Mouse (Mus musculus) intestine, postnatal 0 days (tissue): Measurements from ENCODE around the gene Ppp2r5e. TPM values are rescaled to one million over a fixed set of nuclear protein-coding genes. Genes with fewer than 3 reads are reported as not detected.

Source experiments
- ATAC-seq: fragments of 200-750 bp; cut with Nextera tagmentation; 2 replicates; pipeline ENCODE4 v1.8.0; 2017; ENCODE audit warnings: mild to moderate bottlenecking, moderate TSS enrichment, moderate library complexity
- H3K27ac ChIP-seq: fragments of 300-500 bp; sonication (generic); 2 replicates; pipeline ENCODE4 v1.5.1; 2014; ENCODE audit warnings: mild to moderate bottlenecking, low read depth, low read length, moderate library complexity
- H3K27me3 ChIP-seq: fragments of 300-500 bp; sonication (generic); replicated peaks from 2 replicates; pipeline ENCODE4 v1.6.1; 2014; ENCODE audit warnings: low read length, mixed read lengths; ENCODE audit not compliant: control insufficient read depth, insufficient read depth
- H3K36me3 ChIP-seq: fragments of 300-500 bp; sonication (generic); 2 replicates; pipeline ENCODE4 v1.6.1; 2014; ENCODE audit warnings: mild to moderate bottlenecking, moderate library complexity; ENCODE audit not compliant: control insufficient read depth, insufficient read depth
- H3K4me1 ChIP-seq: fragments of 300-500 bp; sonication (generic); replicated peaks from 2 replicates; pipeline ENCODE4 v1.6.1; 2014; ENCODE audit warnings: antibody characterized with exemption, low read length, mixed read lengths; ENCODE audit not compliant: control insufficient read depth, insufficient read depth
- H3K4me2 ChIP-seq: fragments of 300-500 bp; sonication (generic); replicated peaks from 2 replicates; pipeline ENCODE4 v1.6.1; 2014; ENCODE audit warnings: low read depth, mild to moderate bottlenecking, moderate library complexity
- H3K4me3 ChIP-seq: fragments of 300-500 bp; sonication (generic); 2 replicates; pipeline ENCODE4 v1.5.1; 2014; ENCODE audit warnings: low read depth, low read length
- H3K9ac ChIP-seq: fragments of 300-500 bp; sonication (generic); 2 replicates; pipeline ENCODE4 v1.6.1; 2014; ENCODE audit warnings: mild to moderate bottlenecking, low read depth, low read length
- H3K9me3 ChIP-seq: fragments of 300-500 bp; sonication (generic); 2 replicates; pipeline ENCODE4 v1.6.1; 2016; ENCODE audit warnings: mixed run types; ENCODE audit not compliant: control insufficient read depth
- CTCF ChIP-seq: sonication (generic); IDR thresholded peaks from 2 replicates; pipeline ENCODE4 v1.5.1; 2016; ENCODE audit warnings: low read depth, mild to moderate bottlenecking, control low read depth, antibody characterized with exemption, moderate library complexity
- WGBS: fragments of 180-500 bp; shearing (Covaris S2); extraction: QIAGEN DNeasy Blood & Tissue Kit; methylation state at CpG from one replicate; pipeline ENCODE4 v1.1.7; 2014; 5-methylcytosine and 5-hydroxymethylcytosine counted together
- polyA plus RNA-seq: library from polyadenylated mRNA; unstranded; fragments of >200 nt; fragmentation: Nextera tagmentation; extraction: Ambion mirVana; gene quantifications from 2 replicates; pipeline ENCODE4 v1.2.1, GENCODE M21; 2015

Gene Ppp2r5e
- polyA plus RNA-seq, 1 experiment from 2014 or later = 7.3 TPM

GRCm38 (mm10) chr12:75593817-75594216, 2.2 kb downstream of the Ppp2r5e start:
- 61% methylated on average over 4 of the region's 4 CpGs for WGBS
- Histone ChIP-seq H3K4me1 (no peaks in the 10 kb centered on the region), H3K36me3 (peaks cover 23% of the 10 kb centered on the region), H3K27ac (no peak overlapping the region), H3K9ac (no peak overlapping the region), H3K9me3 (no peaks in the 10 kb centered on the region), H3K4me2 (peak overlapping the region; percentile 85; the same call in 1 of the 2 replicates), H3K4me3 (no peak overlapping the region), H3K27me3 (no peaks in the 10 kb centered on the region)
- no peak for TF ChIP-seq CTCF
- ATAC-seq = no peak

GRCm38 (mm10) chr12:75587501-75587900, 8.5 kb downstream of the Ppp2r5e start:
- no peak overlapping the region for H3K27ac ChIP-seq
- ATAC-seq = no peak
- no peak; the same call in 1 of the 2 replicates for TF ChIP-seq CTCF

GRCm38 (mm10) chr12:75583776-75584175, 12.3 kb downstream of the Ppp2r5e start:
- H3K36me3 ChIP-seq = peaks cover 6% of the 10 kb centered on the region
- H3K9me3 ChIP-seq = no peaks in the 10 kb centered on the region; the same call in 1 of the 2 replicates
- no peak for TF ChIP-seq CTCF
- H3K9ac ChIP-seq = no peak overlapping the region
- no peaks in the 10 kb centered on the region for H3K27me3 ChIP-seq
- H3K4me1 ChIP-seq = no peaks in the 10 kb centered on the region
- H3K4me2 ChIP-seq = no peak overlapping the region
- ATAC-seq = no peak
- 81% methylated on average over 3 of the region's 3 CpGs for WGBS
- no peak overlapping the region for H3K27ac ChIP-seq
- no peak overlapping the region for H3K4me3 ChIP-seq

More at GRCm38 (mm10) chr12:75587501-75587900, 8.5 kb downstream of the Ppp2r5e start:
- no peaks in the 10 kb centered on the region for H3K27me3 ChIP-seq
- no peaks in the 10 kb centered on the region for H3K9me3 ChIP-seq
- no peak overlapping the region for H3K4me2 ChIP-seq
- no peak overlapping the region for H3K4me3 ChIP-seq
- no peaks in the 10 kb centered on the region for H3K4me1 ChIP-seq
- no peak overlapping the region for H3K9ac ChIP-seq
- H3K36me3 ChIP-seq = peaks cover 26% of the 10 kb centered on the region

- Histone ChIP-seq H3K27me3 (no peaks in the 10 kb centered on the region), H3K27ac (no peak overlapping the region; the same call in 1 of the 2 replicates), H3K4me3 (no peak overlapping the region), H3K4me2 (no peak overlapping the region), H3K9me3 (no peaks in the 10 kb centered on the region; the same call in 1 of the 2 replicates), H3K36me3 (peaks cover under 1% of the 10 kb centered on the region), H3K4me1 (no peaks in the 10 kb centered on the region), H3K9ac (no peak overlapping the region)
- WGBS = 89% methylated on average over 2 of the region's 2 CpGs
- no peak for TF ChIP-seq CTCF
- ATAC-seq = no peak
These were observed 17.0 kb downstream of the Ppp2r5e start for GRCm38 (mm10) chr12:75579076-75579475.

GRCm38 (mm10) chr12:75577255-75577654, 18.8 kb downstream of the Ppp2r5e start:
- no peak for ATAC-seq
- H3K27me3 ChIP-seq = no peaks in the 10 kb centered on the region
- no peak overlapping the region for H3K9ac ChIP-seq
- 62% methylated on average over 5 of the region's 5 CpGs for WGBS
- no peaks in the 10 kb centered on the region for H3K4me1 ChIP-seq
- no peak overlapping the region for H3K4me2 ChIP-seq
- no peak overlapping the region for H3K4me3 ChIP-seq
- H3K36me3 ChIP-seq = no peaks in the 10 kb centered on the region; the same call in 1 of the 2 replicates
- no peaks in the 10 kb centered on the region; the same call in 1 of the 2 replicates for H3K9me3 ChIP-seq
- TF ChIP-seq CTCF = no peak
- H3K27ac ChIP-seq = no peak overlapping the region

- H3K4me3 ChIP-seq = no peak overlapping the region
- H3K27me3 ChIP-seq = no peaks in the 10 kb centered on the region
- no peak overlapping the region for H3K4me2 ChIP-seq
- H3K36me3 ChIP-seq = no peaks in the 10 kb centered on the region
- TF ChIP-seq CTCF = peak; percentile 66
- ATAC-seq = no peak
- H3K27ac ChIP-seq = no peak overlapping the region
- WGBS = 73% methylated on average over 4 of the region's 4 CpGs
- no peaks in the 10 kb centered on the region for H3K4me1 ChIP-seq
- no peak overlapping the region for H3K9ac ChIP-seq
- no peaks in the 10 kb centered on the region for H3K9me3 ChIP-seq
These were observed 23.8 kb downstream of the Ppp2r5e start for GRCm38 (mm10) chr12:75572271-75572670.

GRCm38 (mm10) chr12:75570138-75570537, 25.9 kb downstream of the Ppp2r5e start:
- Histone ChIP-seq H3K9ac (no peak overlapping the region), H3K4me3 (no peak overlapping the region), H3K36me3 (no peaks in the 10 kb centered on the region), H3K27me3 (no peaks in the 10 kb centered on the region), H3K9me3 (no peaks in the 10 kb centered on the region), H3K4me1 (no peaks in the 10 kb centered on the region), H3K27ac (no peak overlapping the region), H3K4me2 (no peak overlapping the region)
- no peak for TF ChIP-seq CTCF
- ATAC-seq = no peak
- 93% methylated on average over 1 of the region's 1 CpGs for WGBS
